Mouse (Mus musculus) embryonic fibroblast, embryonic 13.5 days (primary cell): ENCODE measurements around the gene Mettl16.

Experiments used
- CTCF ChIP-seq: IDR thresholded peaks from 2 replicates; pipeline ENCODE4 v1.5.1; 2011; ENCODE audit warnings: mild to moderate bottlenecking, control low read depth, low read length, moderate library complexity, borderline replicate concordance; ENCODE audit not compliant: insufficient read depth
- POLR2A ChIP-seq: IDR thresholded peaks from 2 replicates; pipeline ENCODE4 v1.6.1; 2011; ENCODE audit warnings: low read depth, mild to moderate bottlenecking, control low read depth, low read length, moderate library complexity

DNA sequence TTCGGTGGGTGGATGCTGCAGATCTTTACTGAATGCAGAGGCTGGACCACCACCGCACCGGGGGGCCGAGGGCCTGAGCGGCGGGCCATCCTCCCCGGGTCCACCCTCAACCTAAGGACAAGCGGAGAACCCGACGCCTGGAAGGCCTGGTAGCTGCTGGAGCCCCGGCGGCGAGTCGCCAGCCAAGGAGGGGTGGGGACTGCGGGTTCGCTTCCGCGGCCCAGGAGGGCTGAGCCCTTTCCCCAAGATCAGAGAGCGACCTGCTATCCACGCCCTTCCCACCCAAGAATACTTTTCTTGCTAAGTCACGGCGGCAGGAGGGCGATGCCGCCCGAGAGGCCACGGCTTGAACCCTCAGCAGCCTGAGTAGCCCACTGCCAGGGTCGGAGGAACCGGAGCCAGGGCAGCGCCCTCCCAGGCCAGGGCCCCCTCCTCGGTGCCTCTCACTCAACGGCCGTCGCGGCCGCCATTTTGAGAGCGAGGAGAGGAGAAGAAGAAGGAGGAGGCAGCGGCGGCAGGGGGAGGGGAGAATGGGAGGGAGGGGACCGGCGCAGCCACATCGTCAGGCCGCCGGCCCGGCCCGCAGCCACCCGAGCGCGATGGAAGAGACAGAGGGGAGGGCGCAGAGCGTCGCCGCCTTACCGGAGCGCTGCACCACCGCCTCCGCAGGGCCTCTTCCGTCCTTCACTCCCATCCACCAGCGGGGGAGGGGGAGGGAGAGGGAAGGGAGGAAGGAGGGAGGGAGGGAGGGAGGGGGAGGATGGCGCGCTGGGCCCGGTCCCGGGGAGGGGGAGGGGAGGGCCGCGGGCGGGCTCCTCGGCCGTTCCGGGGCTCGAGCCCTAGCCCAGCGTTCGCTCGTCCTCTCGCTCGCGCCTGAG is 47.0 kb upstream of the Mettl16 start:
- TF ChIP-seq POLR2A (peak; percentile 80), CTCF (no peak)
